Mouse (Mus musculus) adrenal gland, adult (tissue): ENCODE results near the gene Naa16.

Experiments
- DNase-seq, 2 experiments: peaks; one replicate each; pipeline ENCODE4 v3.0.0; 2022 to 2023; ENCODE audit warnings: low spot score in 1 of 2; ENCODE audit not compliant: inconsistent age in 2 of 2

Gene Naa16

GRCm38 (mm10) chr14:79330944-79331561 lies 59.5 kb downstream of the Naa16 start:
- no peak for DNase-seq

GRCm38 (mm10) chr14:79327033-79327432 lies 63.5 kb downstream of the Naa16 start:
- peak in 1 of 2 experiments; percentile 80 for DNase-seq

GRCm38 (mm10) chr14:79324112-79324840 lies 66.3 kb downstream of the Naa16 start:
- DNase-seq, result peak in 1 of 2 experiments; percentile 49

GRCm38 (mm10) chr14:79321881-79322280 lies 68.7 kb downstream of the Naa16 start:
- DNase-seq, result no peak

GRCm38 (mm10) chr14:79321152-79321551 lies 69.4 kb downstream of the Naa16 start:
- peak in 1 of 2 experiments; percentile 66 for DNase-seq

- no peak for DNase-seq
These were observed 73.0 kb downstream of the Naa16 start for GRCm38 (mm10) chr14:79317602-79318001.

- no peak for DNase-seq
These were observed 74.7 kb downstream of the Naa16 start for GRCm38 (mm10) chr14:79315877-79316276.

- no peak for DNase-seq
These were observed 76.2 kb downstream of the Naa16 start for GRCm38 (mm10) chr14:79314245-79315010.

GRCm38 (mm10) chr14:79313439-79314175 lies 77.0 kb downstream of the Naa16 start:
- no peak for DNase-seq

- DNase-seq, result no peak
These were observed 77.9 kb downstream of the Naa16 start for GRCm38 (mm10) chr14:79312719-79313118.

GRCm38 (mm10) chr14:79311918-79312454 lies 78.6 kb downstream of the Naa16 start:
- DNase-seq, result no peak

GRCm38 (mm10) chr14:79309115-79309514 lies 81.5 kb downstream of the Naa16 start:
- DNase-seq, result no peak

GRCm38 (mm10) chr14:79308364-79308763 lies 82.2 kb downstream of the Naa16 start:
- no peak for DNase-seq

GRCm38 (mm10) chr14:79307908-79308307 lies 82.7 kb downstream of the Naa16 start:
- no peak for DNase-seq

- DNase-seq, result no peak
These were observed 83.4 kb downstream of the Naa16 start for GRCm38 (mm10) chr14:79307138-79307537.

GRCm38 (mm10) chr14:79304873-79305464 lies 85.6 kb downstream of the Naa16 start:
- peak in 1 of 2 experiments; percentile 25 for DNase-seq

- peak in 1 of 2 experiments; percentile 33 for DNase-seq
These were observed 87.4 kb downstream of the Naa16 start for GRCm38 (mm10) chr14:79303150-79303549.

GRCm38 (mm10) chr14:79301466-79301875 lies 89.1 kb downstream of the Naa16 start, which contains the start of gene Rgcc:
Gene Rgcc, minus strand, starts transcription at chr14:79301645.
- DNase-seq, result peak; percentile 98 to 100

GRCm38 (mm10) chr14:79300641-79301350 lies 89.8 kb downstream of the Naa16 start:
- DNase-seq, result peak; percentile 59 to 74

- DNase-seq, result peak in 1 of 2 experiments; percentile 75
These were observed 90.8 kb downstream of the Naa16 start for GRCm38 (mm10) chr14:79299796-79300195.
